Mouse (Mus musculus) ovary, postnatal 14 days (tissue): ENCODE results near the gene Wdfy3.
A peak's percentile ranks its signal among the peaks of the same experiment; 100 is the strongest.

Experiments
- DNase-seq: peaks from one replicate; pipeline ENCODE4 v3.0.0; 2022; ENCODE audit warnings: low spot score

Gene Wdfy3

DNA sequence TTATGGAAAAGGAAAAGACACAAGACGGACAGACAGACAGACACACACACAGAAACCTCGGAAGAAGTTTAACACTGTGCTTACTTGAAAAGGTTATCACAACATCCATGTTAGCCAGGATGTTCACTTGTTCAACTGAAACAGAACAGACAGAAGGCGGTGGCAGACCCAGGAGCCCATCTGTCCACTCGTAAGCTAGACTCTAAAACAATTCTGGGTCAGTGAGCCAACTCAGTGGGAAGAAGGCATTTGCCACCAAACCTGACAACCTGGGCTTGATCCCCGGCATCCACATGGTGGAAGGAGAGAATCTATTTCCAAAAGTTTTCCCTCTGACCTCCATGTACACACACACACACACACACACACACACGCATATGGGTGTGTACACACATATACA lies 237.7 kb downstream of the Wdfy3 start:
- no peak for DNase-seq

- no peak for DNase-seq
These were observed 239.5 kb downstream of the Wdfy3 start for GRCm38 (mm10) chr5:101830180-101830579.

GRCm38 (mm10) chr5:101828932-101829331 lies 240.8 kb downstream of the Wdfy3 start:
- no peak for DNase-seq

GRCm38 (mm10) chr5:101827477-101827876 lies 242.2 kb downstream of the Wdfy3 start:
- DNase-seq, result no peak

GRCm38 (mm10) chr5:101826531-101826970 lies 243.2 kb downstream of the Wdfy3 start:
- peak; percentile 48 for DNase-seq

- DNase-seq, result no peak
These were observed 244.4 kb downstream of the Wdfy3 start for GRCm38 (mm10) chr5:101825111-101825911.

- DNase-seq, result no peak
These were observed 247.4 kb downstream of the Wdfy3 start for GRCm38 (mm10) chr5:101822311-101822670.

DNA sequence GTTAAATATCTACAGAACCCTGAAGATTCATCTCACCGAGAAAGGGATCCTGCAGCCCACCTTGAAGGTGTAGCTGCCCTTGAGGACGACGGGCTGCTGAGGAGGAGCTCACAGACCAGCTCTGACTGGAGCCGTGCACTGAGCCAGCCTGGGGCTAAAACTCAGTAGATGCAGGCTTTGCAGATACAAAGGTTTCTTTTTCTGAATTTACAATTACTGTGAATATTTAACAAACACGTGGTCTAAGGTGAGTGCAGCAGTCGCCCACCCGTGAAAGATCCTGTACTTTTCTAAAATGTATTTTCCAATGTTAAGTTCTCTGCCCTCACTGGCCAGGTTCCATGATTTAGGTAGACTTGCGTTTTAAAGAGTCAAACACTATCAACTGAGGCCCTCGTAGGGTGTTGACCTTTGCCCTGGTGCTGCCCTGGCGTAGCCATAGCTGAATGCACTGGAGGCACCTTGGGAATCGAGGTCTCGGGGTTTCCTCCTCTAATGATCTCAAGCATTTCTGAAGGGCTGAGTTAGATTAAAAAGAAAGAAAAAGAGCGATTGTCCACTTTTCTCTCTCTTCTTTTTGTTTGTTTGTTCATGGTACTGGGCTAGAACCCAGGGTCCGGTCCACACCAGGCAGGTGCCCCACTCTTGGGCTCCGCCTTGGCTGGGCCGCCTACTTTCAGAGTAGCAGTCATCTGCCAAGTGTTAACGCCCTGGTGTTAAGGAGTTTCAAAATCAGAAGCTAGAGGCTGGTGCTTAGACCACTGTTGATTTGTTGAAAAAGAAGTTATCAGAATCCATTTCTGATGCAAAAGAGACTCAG lies 248.0 kb downstream of the Wdfy3 start:
- DNase-seq, result no peak

GRCm38 (mm10) chr5:101821052-101821451 lies 248.7 kb downstream of the Wdfy3 start:
- no peak for DNase-seq

DNA sequence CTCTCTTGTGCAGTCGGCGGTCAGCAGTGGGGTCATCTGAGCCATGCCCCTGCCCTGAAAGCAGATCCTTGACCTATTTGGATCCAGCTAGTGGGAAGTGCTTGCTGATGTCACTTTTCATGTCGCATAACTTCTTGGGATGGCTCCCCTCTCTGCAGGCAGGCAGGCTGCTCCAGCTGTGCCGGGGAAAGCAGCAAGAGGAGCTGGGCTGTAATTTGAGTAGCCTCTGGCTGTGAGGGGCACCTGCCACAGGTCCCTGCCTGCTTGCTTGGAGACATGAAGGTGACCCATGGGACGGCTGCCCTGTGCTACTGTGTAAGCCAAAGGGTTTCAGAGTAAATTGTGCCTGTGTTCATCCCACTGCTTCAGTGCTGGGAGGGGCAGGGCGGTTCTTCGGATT lies 249.9 kb downstream of the Wdfy3 start:
- DNase-seq, result no peak

GRCm38 (mm10) chr5:101819216-101819615 lies 250.5 kb downstream of the Wdfy3 start:
- no peak for DNase-seq

DNA sequence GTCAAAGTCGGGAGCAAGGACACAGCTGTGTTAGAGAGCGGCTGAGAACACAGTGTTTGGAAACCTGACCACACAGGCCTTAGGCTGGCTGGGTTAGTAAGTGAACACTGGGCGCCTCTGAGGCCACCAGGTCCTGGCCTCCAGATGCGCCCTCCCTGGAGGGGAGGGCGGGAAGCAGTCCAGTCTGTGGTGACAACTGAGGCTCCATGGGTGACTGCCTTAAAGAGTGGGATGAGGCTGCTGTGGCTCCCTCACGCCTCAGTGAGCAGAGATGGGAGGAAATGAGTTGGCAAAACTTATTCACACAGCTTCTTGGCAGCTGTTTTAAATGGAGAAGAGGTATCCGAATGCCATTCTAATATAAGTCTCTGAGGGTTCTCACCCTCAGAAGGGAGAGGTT lies 252.9 kb downstream of the Wdfy3 start:
- no peak for DNase-seq

DNA sequence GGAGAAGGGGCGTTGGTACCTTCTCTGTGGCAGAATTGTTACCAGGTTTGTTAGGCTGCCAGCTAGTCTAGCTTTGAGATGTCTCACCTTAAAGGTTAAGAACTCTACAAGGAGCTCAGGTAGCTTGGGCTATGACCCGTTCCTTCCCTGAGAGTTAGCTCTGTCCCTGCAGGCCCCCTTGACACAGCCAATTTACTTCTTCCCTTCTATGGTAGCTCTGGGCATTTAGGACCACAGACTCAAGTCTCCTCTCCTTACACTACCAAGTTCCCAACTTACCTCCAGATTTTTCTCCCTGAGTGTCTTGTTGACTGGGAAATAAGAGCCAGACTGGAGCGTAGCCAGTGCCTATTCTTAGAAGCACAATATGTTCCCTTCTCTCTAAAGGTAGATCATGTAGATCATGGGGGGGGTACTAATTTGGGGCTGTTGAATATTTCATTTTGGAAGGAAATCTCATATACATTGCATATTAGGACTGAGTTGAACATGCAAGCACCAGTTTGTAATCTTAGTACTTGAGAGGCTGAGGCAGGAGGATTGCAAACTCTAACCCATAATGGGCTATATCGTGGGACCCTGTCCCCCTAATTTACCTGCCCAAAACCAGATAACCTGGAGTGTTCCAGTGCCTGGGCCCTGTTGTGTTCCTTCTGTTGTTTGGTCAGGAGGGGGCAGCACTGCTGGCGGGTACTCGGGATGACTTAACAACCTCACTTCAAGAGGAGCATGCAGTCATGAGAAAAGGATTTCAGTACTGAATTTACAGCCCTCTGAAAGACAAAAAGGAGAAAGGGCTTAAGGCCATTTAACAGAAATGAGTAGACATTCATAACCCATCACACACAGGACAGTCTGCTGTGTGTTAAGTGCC lies 258.2 kb downstream of the Wdfy3 start:
- no peak for DNase-seq

- no peak for DNase-seq
These were observed 267.2 kb downstream of the Wdfy3 start for GRCm38 (mm10) chr5:101802358-101803022.

DNA sequence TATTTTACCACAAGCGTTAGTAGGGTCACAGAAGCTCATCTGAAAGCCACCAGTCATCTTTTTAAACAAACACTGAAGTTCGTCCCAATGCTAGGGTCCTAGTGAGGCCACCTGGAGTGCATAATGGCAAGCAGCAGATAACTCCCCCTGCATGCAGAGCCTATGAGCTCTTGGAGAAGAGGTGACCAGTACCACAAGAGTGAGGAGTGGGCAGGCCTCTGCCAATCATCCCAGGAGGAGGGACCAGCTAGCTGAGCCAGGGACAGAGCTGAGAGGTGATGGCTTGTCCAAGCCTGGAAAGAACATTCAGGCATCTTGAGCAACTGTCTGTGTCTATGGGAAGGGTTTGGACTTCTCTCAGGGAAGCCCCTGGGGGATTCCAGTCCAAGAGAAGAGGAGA lies 267.8 kb downstream of the Wdfy3 start:
- DNase-seq, result no peak

- no peak for DNase-seq
These were observed 277.1 kb downstream of the Wdfy3 start for GRCm38 (mm10) chr5:101792665-101793064.

DNA sequence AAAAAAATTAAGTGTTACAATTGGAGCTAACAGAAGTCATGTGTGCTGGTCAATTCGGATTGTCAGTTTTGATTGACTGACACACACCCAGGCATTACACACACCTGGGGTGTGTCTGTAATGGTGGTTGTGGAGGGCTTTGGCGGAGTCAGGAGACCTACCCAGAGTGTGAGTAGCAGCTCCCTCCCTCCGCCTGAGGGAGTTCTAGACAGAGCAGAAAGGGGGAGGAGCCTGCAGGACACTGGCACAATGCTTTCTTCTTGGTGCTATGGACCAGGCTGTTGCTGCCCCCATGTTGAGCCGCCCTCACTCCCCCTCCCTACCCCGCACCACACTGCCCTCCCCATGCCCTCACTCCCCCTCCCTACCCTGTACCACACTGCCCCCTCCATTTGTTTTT lies 279.2 kb downstream of the Wdfy3 start:
- DNase-seq, result no peak

GRCm38 (mm10) chr5:101789770-101790169 lies 280.0 kb downstream of the Wdfy3 start:
- DNase-seq, result no peak

DNA sequence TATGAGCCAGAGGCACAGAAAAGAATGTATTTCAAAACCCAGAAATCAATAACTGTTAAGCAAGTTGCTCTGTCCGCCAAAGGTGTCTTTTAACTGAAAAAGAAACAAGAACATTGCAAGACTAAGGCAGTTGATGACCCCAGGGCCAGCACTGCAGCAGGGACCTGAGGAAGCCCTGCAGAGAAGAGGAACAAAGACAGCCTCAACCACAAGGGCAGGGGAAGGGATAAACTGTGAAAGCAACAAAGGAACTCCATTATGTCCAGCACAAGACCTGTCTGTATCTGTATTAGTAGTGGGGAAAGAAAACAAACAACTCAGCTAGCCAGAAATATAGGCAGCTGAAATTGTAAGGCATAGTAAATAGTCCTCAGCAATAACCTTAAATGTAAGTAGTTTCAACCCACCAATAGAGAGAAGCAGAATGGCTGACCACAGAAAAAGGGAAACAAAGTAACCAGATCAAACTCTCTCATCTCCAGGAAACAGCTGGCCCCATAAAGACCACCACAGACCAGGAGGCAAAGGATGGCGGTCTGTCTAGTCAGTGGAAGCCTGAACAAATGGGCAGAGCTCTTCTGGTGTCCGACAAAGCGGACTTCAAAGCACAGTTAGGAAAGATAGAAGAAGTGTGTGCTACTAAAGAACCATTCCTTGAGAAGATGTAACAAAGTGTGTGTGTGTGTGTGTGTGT lies 283.7 kb downstream of the Wdfy3 start:
- no peak for DNase-seq

- no peak for DNase-seq
These were observed 284.9 kb downstream of the Wdfy3 start for GRCm38 (mm10) chr5:101784787-101785186.

DNA sequence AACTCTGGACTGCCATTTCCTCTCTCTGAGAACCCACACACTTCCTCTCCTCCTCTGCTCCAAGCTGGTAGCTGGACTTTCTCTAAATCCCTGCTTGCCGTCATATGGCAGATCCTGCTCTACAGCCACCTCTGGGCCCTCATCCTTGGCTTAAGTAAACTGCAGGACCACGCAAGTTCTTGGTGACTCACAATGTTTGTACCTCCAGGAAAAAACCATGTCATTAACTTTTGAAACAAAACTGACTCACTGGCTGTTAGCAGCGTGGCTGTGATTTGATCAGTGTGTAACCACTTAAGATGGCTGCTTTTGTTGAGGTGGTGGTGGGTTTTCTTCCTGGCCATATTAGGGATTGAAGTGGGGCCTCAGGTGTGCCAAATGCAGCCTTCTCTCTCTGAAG lies 285.4 kb downstream of the Wdfy3 start:
- no peak for DNase-seq
